Mouse (Mus musculus): ENCODE measurements at regions not wholly inside any gene's neighbourhood (a gene's known extent, or its start where the extent isn't known, plus 50 kb on each side); places are given as distances from the start of the nearest gene placed in this dataset.

GRCm38 (mm10) chr10:111919475-111919874 is 53.0 kb upstream of the Krr1 start:
- H3K9ac ChIP-seq (ENCODE audit: low read length), result no peak overlapping the region
- no peak overlapping the region for H3K4me3 ChIP-seq (ENCODE audit: low read depth, low read length)
- DNase-seq (ENCODE audit: low spot score, missing footprints), result no peak
- no peak overlapping the region for H3K27ac ChIP-seq (ENCODE audit: low read depth, low read length)
- H3K4me1 ChIP-seq (ENCODE audit: control insufficient read depth, insufficient read depth, low read length), result no peaks in the 10 kb centered on the region; the same call in 1 of the 2 replicates
- no peak overlapping the region for H3K4me2 ChIP-seq
- WGBS, result 89% methylated on average over 2 of the region's 2 CpGs
- no peaks in the 10 kb centered on the region for H3K36me3 ChIP-seq (ENCODE audit: control insufficient read depth, insufficient read depth, low read length)
- H3K9me3 ChIP-seq (ENCODE audit: control insufficient read depth, low read length), result no peaks in the 10 kb centered on the region
- H3K27me3 ChIP-seq (ENCODE audit: control insufficient read depth, insufficient read depth, low read length), result no peaks in the 10 kb centered on the region; the same call in 1 of the 2 replicates
- no peak for ATAC-seq (ENCODE audit: low FRiP score)

- Histone ChIP-seq H3K27ac (ENCODE audit: low read depth, low read length) (no peak overlapping the region), H3K27me3 (ENCODE audit: control insufficient read depth, insufficient read depth, low read length) (no peaks in the 10 kb centered on the region; the same call in 1 of the 2 replicates), H3K36me3 (ENCODE audit: control insufficient read depth, insufficient read depth, low read length) (no peaks in the 10 kb centered on the region), H3K9ac (ENCODE audit: low read length) (no peak overlapping the region), H3K4me1 (ENCODE audit: control insufficient read depth, insufficient read depth, low read length) (peaks cover 4% of the 10 kb centered on the region; the same call in 1 of the 2 replicates), H3K9me3 (ENCODE audit: control insufficient read depth, low read length) (no peaks in the 10 kb centered on the region), H3K4me3 (ENCODE audit: low read depth, low read length) (no peak overlapping the region), H3K4me2 (no peak overlapping the region)
- WGBS, result 87% methylated on average over 9 of the region's 9 CpGs
- no peak for ATAC-seq (ENCODE audit: low FRiP score)
- DNase-seq (ENCODE audit: low spot score, missing footprints), result no peak
Observed at GRCm38 (mm10) chr10:111921492-111921891, 51.0 kb upstream of the Krr1 start.

All from midbrain, embryonic 11.5 days (tissue).